Mouse (Mus musculus) mouse embryonic stem cell (cell line): ENCODE results near the gene Mkrn3.

Experiments
- in situ Hi-C, 2 experiments: fragments of 300-500 bp; cut with MboI; formaldehyde crosslinking; loops; 1 replicate in 1 of 2; 3 replicates in 1 of 2; pipeline ENCODE4 v1.14.3; 2019 to 2020; ENCODE audit warnings: low sequenced_read_pairs in 2 of 2, low pct_unique_long_range_greater_than_20kb in 1 of 2, mixed read lengths in 1 of 2; ENCODE audit not compliant: unreplicated experiment in 1 of 2

Gene Mkrn3

DNA sequence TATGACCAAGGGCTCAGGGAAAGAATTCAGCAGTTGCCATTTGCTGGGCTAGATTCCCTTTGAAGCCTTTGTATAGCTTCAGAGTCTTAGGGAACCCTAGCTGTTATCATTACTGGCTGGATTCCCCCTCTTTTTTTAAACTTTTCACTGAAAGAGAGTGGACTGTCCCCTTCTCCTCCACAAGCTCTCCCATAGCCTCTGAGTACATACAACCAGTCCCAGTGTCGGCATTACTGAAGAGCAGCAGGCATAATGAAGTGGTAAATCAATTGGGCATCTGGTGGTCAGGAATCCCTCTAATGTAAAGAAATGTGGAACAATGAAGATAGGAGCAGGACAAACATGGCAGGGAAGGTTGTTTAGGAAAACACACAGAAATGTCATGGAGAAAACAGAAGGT lies 27.7 kb downstream of the Mkrn3 start:
- in situ Hi-C loops, result no loop called here

DNA sequence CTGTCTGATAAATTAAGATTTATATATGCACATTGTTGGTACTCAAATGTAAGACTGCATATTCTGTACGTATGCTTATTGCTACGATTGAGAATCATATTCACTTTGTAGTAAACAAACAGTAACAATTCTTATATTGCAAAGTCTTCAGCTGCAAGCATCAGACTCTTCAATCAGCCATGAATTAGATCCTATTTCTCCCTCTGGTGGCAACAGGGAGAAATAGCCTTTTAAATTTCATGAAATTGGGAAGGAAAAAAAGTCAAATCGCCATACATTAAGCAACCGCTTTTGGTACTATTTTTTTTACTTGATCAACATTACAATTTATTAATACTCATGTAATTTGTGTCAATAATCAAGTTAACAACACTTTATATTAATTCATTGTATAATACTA lies 31.6 kb downstream of the Mkrn3 start:
- in situ Hi-C loops, result no loop called here

DNA sequence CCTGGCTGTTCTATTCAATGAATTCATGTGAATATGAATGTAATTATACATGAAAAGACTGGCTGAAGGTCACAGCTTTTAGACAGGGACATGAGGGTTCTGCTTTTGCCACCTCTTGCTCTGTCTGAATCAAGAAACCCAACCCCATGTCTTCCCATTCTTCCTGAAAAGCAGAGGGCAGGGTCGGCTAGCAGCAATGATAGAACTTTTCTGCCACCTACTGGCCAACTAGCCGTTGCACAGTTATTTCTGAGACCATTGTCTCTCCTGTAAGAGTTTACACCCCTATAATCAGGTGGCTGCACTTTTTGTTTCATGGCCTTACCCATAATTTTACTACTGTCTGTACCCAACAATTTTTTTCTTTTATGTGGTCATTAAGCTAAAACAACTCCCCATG lies 37.5 kb downstream of the Mkrn3 start:
- in situ Hi-C loops, result no loop called here

DNA sequence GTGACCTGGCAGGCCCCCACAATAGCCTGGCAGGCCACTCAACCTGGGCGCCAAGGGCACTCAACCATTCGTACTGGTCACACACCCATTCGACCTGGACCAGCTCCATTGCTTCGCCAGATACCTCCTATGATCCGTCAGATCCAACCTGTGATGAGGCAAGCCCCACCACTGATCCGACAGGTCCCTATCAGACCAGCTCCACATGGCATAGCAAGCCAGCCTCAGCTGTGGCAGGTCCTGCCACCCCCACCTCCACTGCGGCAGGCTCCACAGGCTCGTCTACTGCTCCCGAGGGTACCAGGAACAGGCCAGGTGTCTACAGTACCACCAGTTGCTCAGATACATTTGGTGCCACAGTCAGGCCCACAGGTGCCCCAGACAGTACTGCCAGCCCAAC lies 41.4 kb downstream of the Mkrn3 start:
- in situ Hi-C loops, result loop anchor here (5.0 to 10.0 kb wide), 2 partner anchors 144 to 146 kb away; no protein-coding TSS in a partner anchor

DNA sequence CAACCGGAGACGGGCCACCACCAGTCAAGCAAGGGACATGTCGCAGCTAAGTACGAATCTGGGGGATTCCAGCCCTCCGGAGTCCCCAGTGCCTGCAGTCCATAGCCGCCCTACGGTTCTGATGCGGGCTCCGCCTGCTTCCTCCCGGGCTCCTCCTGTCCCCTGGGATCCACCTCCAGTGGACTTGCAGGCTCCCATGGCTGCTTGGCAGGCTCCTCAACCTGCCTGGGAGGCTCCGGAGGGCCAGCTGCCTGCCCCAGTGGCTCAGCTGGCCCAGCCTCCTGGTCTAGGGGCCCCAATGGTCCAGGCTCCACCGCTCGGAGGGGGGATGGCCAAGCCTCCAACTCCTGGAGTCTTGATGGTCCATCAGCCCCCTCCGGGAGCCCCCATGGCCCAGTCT lies 42.6 kb downstream of the Mkrn3 start:
- in situ Hi-C loops, result loop anchor here (5.0 to 10.0 kb wide), 2 partner anchors 143 to 145 kb away; no protein-coding TSS in a partner anchor

DNA sequence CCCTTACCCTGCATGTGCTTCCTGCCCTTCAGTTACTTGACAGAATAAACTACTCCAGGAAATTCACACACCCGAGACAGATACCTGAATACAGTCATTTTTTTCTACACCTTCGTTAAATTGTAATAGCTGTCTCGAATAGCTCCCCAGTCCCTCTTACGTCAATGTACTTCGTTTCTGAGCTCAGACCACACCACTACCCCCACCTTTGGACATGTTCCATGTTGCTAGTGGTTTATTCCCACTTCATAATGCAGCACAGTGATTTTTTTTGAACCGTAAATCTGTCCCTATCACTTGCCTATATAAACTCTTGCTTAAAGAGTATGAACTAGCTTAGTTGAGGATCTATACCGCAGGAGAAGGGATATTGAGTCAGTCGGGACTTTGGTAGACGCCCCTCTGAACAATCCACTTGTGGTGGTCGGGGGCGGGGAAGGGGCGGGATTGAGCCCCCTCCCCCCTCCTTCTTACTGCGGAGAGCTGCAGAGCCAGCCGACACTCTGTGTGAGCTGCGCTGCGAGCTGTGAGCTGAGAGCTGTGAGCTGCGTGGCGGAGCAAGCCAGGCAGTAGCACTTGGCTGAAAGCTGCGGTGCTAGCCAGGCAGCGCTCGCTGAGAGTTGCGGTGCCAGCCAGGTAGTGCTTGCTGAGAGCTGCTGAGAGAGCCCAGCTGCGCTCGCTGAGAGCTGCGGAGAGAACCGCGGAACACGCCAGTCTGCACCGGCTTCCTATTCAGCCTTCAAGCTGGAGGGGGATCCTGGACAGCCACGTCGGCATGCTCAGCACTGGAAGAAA lies 43.2 kb downstream of the Mkrn3 start, which contains the start of gene Magel2:
Gene Magel2, plus strand, starts transcription at position 501 of the 795 bp plus-strand sequence.
- in situ Hi-C loops, result loop anchor here (5.0 to 10.0 kb wide), 2 partner anchors 142 to 144 kb away; no protein-coding TSS in a partner anchor

DNA sequence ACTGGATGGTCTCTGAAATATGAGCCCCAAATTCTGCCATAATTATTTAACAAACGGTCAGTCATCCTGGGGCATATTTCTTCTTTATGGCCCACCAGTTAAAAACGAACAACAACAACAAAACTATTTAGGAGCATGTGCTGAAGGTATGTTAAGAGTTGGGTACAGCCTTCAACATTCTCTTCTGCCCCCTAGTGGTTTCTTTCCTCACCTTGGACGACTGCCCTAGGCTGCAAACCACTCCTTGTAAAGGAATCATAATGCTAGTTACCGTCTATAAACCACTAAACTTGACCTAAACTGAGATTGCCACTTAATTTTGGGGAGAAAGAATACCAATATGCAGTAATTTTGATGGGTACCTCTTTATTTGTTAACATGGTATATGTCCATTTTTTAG lies 44.3 kb downstream of the Mkrn3 start:
- in situ Hi-C loops, result loop anchor here (5.0 to 10.0 kb wide), 2 partner anchors 141 to 143 kb away; no protein-coding TSS in a partner anchor
